Mouse (Mus musculus) naive thymus-derived CD4-positive, alpha-beta T cell, adult 2 months (primary cell): ENCODE results near the gene Shc2.

Experiments
- DNase-seq: peaks from one replicate; pipeline ENCODE4 v3.0.0-alpha.2; 2011; ENCODE audit warnings: low read depth

The Shc2 gene

DNA sequence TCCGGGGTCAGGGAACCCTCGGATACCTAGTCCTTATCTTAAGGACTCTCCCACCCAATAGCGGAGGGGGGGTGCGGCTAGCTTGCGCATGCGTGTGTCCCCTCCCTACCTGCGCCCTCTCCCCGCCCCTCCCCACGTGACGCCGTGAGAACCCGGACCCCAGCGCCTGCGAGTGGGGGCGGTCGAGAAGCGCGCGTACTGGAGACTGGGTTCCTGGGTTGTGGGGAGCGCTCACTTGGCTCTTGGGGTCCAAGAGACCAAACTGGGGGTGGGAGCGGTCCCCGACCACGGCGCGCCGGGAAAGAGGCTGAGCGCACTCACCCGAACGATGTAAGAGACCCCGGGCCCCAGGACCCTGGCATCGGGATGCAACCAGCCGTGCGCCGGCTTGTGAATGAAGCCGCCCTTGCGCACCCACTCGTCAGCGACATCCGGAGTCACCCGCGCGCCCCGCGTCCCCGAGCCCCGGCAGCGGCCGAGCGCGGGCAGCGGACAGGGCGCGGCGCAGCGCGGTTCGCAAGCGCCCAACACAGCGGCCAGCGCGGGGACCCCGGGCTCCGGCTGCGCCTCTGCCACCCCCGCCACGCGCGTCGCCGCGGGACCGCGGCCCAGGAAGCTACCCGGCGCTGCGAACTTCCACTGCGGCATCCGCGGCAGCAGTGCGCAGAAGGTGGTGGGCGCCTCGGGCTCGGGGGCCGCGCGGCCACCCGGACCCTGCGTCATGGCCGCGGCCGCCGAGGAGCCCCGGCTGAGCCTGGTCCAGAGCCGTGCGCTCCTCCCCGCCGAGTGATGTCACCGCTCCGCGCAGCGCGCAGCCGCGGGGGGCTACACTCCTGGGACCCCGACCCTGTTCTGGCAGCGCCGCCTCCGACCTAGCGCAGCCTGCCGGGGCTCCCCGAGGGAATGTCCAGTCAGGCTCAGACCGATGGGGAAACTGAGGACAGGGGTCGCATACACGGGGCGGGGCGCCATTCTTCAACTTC, at the start of gene Shc2:
TSS of gene Shc2 (minus strand) at position 791 of the 983 bp plus-strand sequence.
- no peak for DNase-seq

DNA sequence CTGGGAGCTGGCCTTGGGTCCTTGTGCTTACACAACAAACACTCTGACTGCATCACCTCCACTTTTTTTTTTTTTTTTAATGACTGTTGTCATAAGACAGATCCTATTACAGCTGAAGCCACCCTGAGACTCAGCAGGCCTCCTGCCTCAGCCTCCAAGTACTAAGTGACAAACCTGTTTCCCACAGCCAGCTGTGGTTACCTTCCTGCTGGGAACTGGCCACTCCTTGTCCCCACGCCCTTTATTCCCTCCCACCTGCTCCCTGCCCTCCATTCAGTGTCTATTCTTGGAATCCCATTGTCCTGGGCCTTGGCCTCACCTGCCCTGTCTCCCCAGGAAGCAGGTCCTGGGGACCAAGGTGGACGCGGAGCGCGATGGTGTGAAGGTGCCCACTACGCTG, 49.8 kb upstream of the Shc2 start:
- DNase-seq, result no peak

DNA sequence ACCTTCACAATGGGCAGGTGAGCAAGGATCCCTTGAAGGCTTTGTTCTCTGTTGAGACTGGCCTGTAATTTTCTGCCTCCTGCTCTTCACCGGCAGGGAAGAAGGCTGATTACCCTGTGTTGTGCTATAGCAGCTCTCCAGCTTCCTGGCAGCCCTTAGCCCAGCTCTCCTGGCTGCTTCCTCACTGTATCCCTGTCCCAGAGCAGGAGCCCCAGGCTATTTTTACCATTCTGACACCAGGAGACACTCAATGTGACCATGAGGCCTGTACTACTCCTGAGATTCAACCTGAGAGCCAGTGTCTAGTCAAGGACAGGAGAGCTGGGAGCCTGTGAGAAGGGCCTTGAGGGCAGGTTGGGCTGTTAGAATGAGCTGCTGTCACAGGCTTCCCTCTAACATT, 49.0 kb upstream of the Shc2 start:
- DNase-seq, result no peak

DNA sequence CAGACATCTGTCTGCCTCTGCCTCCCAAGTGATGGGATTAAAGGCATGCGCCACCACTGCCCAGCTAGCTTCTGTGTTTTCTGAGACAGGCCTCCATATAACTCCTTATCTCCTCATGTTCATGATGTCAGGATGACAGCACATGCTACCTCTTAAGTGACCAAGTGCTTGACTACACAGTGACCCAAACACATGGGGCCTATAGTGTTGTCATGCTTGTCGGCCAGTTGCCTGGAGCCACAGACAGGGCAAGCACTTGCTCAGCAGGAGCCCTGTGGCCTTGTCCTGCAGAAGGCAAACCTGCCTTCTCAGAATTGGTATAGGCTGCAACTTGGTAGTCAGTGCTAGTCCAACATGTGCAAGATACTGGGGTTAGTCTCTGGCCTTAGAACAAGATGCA, 48.5 kb upstream of the Shc2 start:
- no peak for DNase-seq

DNA sequence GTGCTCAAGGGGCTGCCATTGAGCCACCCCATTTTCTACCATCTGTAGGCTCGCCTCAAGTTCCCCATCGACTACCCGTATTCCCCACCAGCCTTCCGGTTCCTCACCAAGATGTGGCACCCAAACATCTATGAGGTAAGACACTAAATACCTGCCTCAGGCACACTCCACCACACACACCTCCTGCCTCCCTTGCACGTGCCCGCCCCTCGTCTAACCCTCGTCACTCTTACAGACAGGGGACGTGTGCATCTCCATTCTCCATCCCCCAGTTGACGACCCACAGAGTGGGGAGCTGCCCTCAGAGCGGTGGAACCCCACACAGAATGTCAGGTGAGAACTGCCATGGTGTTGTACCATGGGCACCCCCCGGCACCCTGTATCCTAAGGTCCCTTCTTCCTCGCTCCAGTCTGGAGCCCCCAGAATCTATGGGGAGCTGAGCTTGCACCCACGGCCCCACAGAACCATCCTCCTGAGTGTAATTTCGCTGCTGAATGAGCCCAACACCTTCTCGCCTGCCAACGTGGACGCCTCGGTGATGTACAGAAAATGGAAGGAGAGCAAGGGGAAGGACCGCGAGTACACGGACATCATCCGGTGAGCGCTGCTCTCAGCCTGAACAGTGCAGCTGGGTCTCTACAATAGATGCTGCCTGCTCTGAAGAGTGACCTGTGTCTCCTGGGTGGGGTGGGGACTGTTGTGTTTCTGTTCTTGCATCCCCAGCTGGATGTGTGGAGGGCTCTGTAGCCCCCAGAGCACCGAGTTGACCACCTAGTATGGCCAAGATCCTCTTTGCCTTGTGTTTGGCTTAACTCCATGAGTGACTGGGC, 47.3 kb upstream of the Shc2 start:
- DNase-seq, result no peak

DNA sequence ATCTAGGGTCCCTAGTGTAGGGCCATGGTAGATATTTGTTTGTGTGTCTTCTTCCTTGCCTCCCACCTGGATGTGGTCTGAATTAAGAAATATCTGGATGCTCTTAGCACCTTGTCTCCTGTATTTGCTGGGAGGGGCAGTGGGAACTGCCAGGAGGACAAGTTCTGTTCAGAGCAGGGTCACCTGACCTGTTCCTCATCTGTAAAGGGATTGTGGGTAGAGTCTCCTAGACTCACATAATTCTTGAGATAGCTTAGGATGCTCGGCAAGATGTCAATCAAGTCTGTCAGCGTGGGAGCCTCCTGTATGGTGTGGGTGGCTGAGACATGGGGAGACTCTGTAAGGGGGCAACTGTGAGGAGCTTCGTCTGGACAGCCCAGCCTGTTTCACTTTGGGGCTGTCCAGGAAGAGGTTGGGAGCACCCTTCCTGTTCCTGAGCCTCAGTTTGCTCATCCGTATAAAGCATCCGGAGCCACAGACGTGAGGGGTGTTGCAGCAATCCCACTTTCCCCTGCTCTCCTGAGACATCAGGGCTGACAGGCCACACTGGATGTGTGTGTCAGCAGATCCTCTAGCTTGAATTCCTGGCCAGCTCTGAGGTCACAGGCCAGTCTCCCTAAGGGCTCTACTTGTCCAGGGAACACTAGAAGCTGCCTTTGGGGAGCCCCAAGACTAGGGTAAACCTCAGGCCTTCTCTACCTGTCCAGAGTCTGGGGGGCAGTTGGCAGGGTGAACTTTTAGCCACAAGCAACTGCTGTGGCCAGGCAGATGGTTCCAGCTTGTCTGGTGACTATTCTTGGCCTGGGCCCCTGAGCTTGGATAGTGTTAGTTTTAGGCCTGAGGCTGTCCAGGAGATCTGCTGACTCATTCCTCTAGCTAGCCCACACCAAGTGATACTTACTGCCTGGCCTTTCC, 46.3 kb upstream of the Shc2 start:
- no peak for DNase-seq

DNA sequence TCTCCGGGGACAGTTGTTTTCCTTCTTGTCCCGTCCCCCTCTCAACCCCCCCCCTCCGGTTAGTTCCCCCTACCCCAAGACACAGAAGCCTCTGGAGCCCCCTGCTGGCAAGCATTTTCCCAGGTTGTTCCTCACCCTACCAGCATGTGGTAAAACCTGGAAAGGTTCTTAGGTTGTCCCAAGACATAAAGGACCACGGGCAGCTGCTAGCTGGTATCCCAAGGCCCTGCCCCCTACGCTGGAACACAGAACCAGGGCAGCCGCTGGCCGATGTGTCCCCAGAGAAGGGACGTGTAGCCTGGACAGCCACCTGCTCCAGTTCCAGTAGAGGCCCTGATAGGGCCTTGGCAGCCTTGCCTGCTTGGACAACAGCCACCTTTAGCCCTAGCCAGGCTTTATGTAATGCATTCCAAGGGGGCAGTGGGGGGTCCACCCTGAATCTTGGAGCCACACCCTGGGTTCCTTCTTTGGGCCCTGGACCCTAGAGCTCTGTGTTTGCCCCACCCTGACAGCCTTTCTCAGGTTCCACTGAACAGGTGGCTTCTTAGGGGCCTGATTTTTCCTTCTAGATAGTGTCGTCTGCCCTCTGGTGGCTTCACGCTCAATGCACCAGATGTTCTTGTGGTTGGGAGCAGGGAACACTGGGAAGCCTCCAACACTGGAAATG, 45.3 kb upstream of the Shc2 start:
- peak; percentile 35 for DNase-seq

DNA sequence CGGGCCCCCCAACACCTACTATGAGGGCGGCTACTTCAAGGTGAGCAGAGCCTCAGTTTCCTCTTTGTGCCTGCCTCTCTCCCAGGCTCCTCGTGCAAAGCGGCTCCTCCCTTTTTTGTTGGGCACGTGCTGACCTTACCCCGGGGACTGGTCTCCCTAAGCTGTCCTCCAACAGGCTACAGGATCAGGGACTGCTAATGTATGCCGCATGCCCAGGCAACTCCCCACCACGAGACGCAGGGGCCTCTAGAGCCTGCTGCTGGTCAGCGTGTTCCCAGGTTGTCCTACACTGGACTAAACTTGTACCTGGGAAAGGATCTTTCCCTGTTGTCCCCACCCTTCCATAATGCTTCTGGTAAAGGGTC, 44.8 kb upstream of the Shc2 start:
- peak; percentile 68 for DNase-seq

DNA sequence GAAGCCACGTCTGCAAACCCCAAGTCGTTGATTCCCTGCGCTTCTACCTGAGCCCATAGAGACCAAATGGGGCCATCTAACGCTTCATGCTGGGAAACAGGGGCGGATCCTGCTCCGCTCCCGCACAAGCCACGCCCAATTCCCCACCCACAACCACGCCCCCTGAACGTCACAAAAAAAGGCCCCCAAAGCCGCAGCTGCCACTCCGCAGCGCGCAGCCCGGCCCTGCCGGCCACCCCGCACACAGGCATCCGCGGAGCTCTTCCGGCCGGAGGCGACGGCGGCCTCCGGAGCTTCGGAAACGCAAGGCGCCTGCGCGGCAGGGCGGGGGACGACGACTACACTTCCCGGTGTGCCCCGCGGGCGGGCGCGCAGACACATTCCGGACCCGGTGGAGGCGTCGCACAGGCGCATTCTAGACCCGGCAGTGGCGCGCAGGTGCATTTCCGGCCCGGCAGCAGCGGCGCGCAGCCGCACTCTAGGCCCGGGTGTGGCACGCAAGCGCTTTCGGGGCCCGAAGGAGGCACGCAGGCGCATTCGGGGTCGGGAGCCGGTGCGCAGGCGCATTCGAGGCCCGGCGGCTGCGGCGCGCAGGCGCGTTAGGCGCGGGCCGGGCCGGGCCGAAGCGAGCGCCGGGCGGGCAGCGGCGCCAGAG, 44.0 kb upstream of the Shc2 start, which contains the start of gene Cdc34:
TSS of gene Cdc34 (plus strand) at position 605 of the 655 bp plus-strand sequence.
- DNase-seq, result peak; percentile 99

DNA sequence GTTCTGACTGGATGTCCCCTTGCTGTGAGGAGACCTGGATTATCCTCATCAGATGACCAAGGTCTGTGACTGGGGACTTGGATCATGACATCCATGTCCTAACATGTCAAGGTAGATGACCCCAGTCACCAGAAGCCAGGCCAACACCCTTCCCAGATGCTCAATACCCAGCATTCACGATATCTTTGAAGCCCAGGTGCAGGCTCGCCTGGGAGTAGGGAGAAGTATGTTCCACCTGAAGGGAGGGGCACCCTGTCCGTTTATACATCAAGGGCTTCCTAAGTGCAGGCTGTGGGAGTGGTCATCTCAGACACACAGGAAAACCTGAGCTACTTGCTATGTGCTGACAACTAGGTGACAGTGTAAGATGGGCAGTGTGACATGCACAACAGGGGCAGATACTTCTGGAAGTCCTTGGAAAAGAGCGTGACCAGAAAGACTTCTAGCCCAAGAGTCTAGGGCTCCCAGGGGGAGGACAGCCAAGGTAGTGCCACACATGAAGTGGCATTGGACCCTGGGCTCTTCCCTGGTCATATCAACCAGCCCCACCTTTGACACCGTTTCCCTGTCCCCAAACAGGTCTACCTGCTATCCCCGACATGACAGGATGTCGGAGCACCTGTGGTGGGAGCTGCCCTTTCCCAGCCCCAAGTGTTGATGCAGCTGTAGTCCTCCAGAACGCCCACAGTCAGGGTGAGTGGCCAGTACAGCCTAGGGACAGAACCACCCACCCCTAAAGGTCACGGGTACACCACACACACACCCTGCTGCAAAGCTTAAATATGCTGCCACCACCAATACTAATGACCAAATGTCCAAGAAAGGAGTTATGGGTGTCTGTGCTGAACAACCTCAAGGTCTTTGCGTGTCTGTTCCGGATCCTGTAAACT, 43.1 kb upstream of the Shc2 start:
- peak; percentile 26 for DNase-seq

DNA sequence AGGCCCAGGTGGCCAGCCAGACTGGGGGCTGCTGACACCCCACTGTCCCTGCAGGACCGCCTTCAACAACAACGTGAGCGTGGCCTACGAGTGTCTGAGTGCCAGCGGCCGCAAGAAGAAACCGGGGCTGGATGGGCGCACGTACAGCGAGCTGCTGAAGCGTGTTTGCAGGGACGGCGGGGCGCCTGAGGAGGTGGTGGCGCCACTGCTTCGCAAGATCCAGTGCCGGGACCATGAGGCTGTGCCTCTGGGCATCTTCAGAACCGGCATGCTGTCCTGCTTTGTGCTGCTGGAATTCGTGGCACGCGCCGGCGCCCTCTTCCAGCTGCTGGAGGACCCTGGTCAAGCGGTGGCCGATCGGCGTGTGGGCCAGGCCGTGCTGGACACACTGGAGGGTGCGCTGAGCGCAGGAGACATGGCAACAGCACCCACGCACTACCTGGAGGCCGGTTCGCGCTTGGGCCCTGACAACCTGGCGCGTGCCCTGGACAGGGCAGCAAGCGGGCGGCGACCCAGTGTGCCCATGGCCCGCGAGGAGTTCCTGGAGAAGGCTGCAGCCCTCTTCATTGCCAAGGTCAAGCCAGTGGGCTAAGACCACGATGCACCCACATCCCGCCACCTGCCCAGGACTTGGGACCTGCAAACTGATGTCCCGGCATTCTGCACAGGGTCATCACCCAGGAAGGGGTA, 37.8 kb upstream of the Shc2 start:
- no peak for DNase-seq

DNA sequence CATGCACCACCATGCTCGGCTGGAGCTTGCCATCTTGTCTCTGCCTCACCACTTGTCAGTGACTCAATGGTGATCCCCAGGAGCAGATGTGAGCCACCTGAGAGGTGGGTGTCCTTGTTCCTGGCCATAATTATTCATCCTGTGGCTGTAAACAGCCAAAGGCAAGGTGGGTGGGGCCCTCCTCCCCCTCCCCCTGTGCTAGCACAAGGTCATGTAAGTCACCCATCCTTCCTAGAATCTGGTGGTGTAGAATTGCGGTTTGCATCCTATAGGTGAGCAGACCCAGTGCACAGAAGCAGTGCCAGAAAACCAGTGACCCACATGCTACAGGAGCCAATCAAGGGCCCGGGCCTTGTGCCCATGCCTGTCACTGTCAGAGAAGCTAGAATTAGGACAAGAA, 35.3 kb upstream of the Shc2 start:
- DNase-seq, result no peak

DNA sequence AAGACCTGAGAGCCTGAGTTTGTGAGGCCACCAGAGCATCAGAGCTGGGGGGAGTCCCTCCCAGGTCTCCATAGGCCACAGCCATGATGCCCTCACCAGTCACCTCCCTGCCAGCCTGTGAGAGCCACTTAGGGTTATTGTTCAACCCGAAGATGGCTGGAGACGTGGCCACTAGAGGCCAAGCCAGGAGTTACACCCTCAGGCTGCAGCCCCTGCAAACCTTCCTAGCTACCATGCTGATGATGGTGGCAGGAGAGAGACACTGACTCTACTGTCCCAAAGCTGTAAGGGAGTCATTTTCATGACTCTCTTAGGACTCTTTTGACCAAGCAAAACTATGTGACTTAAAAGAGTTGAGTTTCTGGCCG, 34.4 kb upstream of the Shc2 start:
- DNase-seq, result no peak

DNA sequence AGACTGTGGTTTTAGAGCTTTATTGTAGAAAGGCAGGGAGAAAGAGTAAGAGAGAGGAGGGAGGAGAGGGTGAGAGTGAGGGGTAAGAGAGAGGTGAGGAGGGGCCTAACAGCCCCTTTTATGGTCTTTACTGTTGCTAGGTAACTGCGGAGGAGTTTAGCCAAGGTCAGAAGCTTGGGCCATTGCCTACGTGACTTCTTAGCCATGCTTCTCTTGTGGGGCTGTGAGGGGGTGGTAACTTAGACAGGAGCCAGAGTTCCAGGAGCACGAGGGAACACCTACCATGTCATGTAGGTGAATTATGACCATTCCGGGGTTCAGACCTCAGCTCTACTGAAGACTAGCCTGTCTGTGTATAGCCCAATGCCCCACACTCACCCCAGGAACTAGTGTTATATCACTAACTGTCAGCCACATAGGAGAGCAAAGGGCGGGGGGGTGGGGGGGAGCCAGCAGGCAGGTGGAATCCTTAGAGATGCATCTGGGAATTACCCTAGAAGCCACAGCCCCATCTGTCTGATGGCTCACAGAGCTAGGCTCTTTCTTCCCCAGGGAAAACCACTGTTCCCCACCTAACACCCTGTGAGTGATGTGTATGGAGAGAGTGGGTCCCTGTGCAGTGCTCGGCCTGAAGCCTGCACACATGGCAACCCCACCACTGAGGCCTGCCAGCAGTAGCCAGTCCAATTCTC, 33.8 kb upstream of the Shc2 start:
- no peak for DNase-seq

DNA sequence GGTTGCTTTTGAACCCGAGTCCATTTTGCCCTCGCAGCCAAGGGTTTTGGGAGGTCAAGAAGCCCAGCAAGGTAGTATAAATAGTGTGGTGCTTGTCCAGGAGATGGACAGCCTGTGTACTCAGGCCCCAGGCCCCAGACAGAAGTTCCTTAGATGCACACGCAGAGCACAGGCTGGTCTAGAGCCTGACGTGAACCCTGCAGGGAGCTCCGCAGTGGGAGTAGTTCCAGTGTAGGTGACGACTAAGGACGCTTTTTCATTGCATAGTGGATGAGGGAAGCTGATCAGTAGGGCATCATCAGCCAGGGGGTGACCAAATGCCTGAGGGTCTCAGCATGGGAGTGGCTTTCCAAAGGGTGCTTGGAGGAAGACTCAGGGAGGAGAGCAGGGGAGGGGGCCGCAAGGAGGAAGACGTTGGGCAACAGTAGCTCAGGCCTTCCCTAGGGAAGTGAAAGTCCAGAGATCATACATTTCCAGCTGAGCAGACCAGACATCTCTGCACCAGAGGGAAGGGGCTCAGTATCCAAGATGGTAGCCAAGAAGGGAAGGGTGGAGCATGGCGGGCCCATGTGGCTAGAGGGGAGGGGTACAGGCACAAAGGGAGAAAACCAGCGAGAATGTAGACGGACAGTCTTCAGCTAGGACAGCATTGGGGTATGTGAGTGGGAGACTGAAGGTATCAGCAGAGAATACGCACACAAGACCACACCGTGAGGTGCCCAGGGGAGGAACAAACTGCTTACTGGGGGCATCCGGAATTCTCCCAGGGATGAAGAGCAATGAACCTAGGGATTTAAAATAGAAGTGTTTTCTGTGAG, 32.6 kb upstream of the Shc2 start:
- DNase-seq, result no peak

DNA sequence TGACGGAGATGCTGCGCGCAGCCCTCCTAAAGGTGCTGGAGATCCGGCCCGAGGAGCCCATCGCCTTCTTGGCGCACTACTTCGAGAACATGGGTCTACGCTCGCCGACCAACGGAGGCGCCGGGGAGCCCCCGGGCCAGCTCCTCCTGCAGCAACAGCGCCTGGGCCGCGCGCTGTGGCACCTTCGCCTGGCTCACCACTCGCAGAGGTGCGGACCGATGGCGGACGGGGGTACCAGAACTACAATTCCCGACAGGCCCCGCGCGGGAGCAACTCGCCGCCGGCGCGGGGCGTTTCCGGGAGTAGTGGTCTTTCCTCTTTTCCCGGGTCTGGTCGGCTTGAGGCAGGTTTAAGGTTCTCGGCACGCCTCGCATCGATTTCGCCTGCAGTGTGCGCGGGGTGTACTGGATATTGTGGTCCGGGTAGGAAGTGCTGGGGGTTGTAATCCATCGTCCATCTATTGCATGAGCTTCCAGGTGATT, 31.9 kb upstream of the Shc2 start:
- DNase-seq, result no peak

DNA sequence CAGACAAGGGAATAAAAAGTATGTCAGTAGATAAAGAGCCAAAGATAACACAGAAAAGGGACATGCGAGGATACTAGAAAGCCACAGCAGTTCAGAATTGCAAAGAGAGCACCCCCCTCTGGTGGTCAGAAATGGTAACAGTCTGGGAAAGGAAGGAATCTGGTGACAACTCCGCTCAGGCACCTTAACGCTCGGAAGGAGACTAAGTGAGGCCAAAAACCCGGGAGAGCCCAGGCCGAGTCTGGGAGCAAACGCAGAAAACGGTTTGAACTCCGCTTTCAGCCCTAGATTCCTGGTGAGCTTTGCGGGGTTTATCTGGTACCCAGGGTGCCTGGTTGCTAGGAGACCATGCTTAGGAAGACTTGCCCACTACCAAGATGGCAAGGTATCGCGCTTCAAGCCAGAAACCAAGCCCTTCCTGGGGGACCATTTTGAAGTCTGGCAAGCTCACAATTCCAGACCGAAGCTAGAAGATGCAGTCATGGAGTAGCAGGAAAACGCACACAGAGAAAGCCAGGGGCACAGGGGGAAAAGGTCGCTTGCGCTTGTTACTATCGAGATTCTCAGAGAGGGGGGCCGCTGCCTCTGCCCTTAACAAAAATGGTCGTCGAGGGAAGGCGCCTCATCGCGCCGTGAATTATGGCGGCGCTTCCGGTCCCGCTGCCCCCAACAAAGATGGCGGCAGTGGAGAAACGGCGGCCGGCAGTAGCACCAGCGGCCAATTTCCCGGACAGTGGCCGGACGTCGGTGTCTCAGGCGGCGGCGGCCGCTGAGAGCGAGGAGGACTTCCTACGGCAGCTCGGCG, 31.3 kb upstream of the Shc2 start, which contains the start of gene Tpgs1:
TSS of gene Tpgs1 (plus strand) at position 599 of the 805 bp plus-strand sequence.
- DNase-seq, result peak; percentile 96
